Mouse (Mus musculus) brain, embryonic 14.5 days (tissue): ENCODE results near the gene Nob1.

Experiments
- CTCF ChIP-seq: fragments of 200-500 bp; IDR thresholded peaks from 2 replicates; pipeline ENCODE4 v1.5.1; 2012; ENCODE audit warnings: inconsistent platforms, mild to moderate bottlenecking, moderate library complexity, borderline replicate concordance; ENCODE audit not compliant: insufficient read depth, insufficient read length; ENCODE audit errors: extremely low read depth
- POLR2A ChIP-seq: fragments of 200-500 bp; IDR thresholded peaks from 2 replicates; pipeline ENCODE4 v1.6.1; 2012; ENCODE audit warnings: mild to moderate bottlenecking, inconsistent platforms, borderline replicate concordance; ENCODE audit not compliant: poor library complexity, insufficient read depth, insufficient read length, severe bottlenecking; ENCODE audit errors: extremely low read depth

- TF ChIP-seq POLR2A (no peak), CTCF (no peak)
Observed at GRCm38 (mm10) chr8:107425230-107425597, 363 bp upstream of the Nob1 start.
